Mouse (Mus musculus): ENCODE results near the gene Parvb.

Gene Parvb

DNA sequence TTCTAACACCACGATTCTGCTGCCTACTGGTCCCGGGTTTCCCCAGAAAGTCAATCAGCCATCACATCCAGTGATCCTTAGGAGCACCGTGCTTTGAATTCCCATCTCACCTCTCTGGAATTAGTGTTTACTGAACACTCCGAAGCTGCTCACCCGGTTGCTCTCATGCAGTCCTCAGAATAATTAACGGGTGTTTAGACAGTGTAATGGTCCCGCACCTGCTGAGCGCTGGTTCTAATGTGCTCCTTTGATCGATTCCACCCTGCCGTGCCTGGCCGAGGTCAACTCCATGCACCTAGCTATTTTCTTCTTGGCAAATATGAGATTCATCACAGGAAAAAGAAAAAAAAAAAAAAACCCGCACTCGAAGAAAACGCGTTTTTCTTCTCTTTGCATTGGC is 6.7 kb downstream of the Parvb start:
- peaks cover 31% of the 10 kb centered on the region for H3K36me3 ChIP-seq (ENCODE audit: insufficient read depth, low read length)
- peaks cover 78% of the 10 kb centered on the region for H3K4me1 ChIP-seq (replicated peaks; ENCODE audit: low read depth, low read length)
- H3K27me3 ChIP-seq (ENCODE audit: insufficient read depth, low read length): peaks cover 12% of the 10 kb centered on the region
- H3K9me3 ChIP-seq (ENCODE audit: low read length): no peaks in the 10 kb centered on the region
- no peak for TF ChIP-seq POU5F1 (IDR thresholded peaks at IDR 0.05; ENCODE audit: borderline replicate concordance, low read length)
- TF ChIP-seq NANOG (IDR thresholded peaks at IDR 0.05; ENCODE audit: borderline replicate concordance, low read length): no peak
- no peak for TF ChIP-seq CTCF (conservative IDR thresholded peaks at IDR 0.05; ENCODE audit: low read length)
- peak overlapping the region; percentile 52 for H3K4me3 ChIP-seq (replicated peaks; ENCODE audit: low read length)

DNA sequence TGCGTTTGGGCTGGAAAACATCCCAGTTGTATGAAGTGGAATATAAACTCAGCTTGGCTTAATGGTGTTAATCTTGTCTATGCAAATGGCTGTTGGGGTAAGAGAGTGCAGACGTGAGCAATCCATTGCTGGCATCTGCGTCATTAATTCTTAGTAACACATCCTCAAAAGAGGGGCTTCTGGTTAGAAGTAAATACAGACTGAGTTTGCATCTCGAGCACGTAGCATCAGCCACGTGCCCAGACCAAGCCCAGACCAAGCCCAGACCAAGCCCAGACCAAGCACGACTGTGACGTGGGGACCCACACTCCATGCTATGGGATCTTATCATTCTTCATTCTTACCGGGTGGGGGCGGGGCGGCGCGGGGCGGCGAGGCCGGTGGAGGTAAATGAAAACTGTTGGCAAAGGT is 7.2 kb downstream of the Parvb start:
- no peak for TF ChIP-seq NANOG (IDR thresholded peaks at IDR 0.05; ENCODE audit: borderline replicate concordance, low read length)
- no peak for TF ChIP-seq POU5F1 (IDR thresholded peaks at IDR 0.05; ENCODE audit: borderline replicate concordance, low read length)
- TF ChIP-seq CTCF (conservative IDR thresholded peaks at IDR 0.05; ENCODE audit: low read length): no peak
- no peaks in the 10 kb centered on the region for H3K9me3 ChIP-seq (ENCODE audit: low read length)
- peaks cover 12% of the 10 kb centered on the region for H3K27me3 ChIP-seq (ENCODE audit: insufficient read depth, low read length)
- peak overlapping the region; percentile 52 for H3K4me3 ChIP-seq (replicated peaks; ENCODE audit: low read length)
- peaks cover 74% of the 10 kb centered on the region for H3K4me1 ChIP-seq (replicated peaks; ENCODE audit: low read depth, low read length)
- peaks cover 31% of the 10 kb centered on the region for H3K36me3 ChIP-seq (ENCODE audit: insufficient read depth, low read length)

DNA sequence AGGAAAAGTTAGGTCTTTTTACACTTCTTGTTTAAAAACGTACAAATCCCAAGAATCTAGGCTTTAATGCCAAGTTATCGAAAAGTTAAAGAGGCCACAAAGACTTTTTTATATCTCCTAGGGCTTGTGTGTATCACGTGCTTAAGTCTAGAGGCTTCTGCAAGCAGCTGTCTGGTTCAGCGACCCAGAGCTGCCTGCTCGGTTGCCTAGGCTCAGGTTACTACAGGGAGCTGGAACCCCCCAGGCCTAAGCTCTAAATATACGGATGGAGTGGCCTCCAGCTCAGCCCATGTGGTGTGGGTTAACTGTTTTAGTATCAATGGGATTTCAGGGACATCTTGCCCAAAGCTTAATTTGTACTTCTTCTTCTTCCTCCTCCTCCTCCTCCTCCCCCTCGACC is 9.7 kb downstream of the Parvb start:
- H3K27me3 ChIP-seq (ENCODE audit: insufficient read depth, low read length): peaks cover 12% of the 10 kb centered on the region
- no peak overlapping the region for H3K4me3 ChIP-seq (replicated peaks; ENCODE audit: low read length)
- no peaks in the 10 kb centered on the region for H3K9me3 ChIP-seq (ENCODE audit: low read length)
- peaks cover 76% of the 10 kb centered on the region for H3K4me1 ChIP-seq (replicated peaks; ENCODE audit: low read depth, low read length)
- peaks cover 37% of the 10 kb centered on the region for H3K36me3 ChIP-seq (ENCODE audit: insufficient read depth, low read length)
- no peak for TF ChIP-seq CTCF (conservative IDR thresholded peaks at IDR 0.05; ENCODE audit: low read length)
- no peak for TF ChIP-seq NANOG (IDR thresholded peaks at IDR 0.05; ENCODE audit: borderline replicate concordance, low read length)
- no peak for TF ChIP-seq POU5F1 (IDR thresholded peaks at IDR 0.05; ENCODE audit: borderline replicate concordance, low read length)

DNA sequence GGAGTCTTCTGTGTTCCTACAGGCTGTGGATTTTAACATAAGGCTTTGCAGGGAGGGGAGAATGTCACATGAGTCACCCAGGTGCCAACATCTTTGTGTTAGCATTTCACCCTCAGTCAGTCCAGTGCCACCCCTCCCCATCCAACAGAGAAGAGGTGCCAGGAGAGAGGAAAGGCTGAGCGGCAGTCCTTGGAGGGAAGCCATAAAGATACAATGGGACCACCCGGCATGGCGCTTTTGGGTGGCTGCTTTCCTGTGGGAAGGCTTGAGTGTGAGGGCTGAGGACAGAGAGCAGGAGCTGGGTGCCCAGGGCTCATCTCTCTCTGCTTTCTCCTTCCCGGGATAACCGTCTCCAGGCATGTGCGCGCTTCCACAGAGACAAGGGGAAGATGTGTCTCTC is 13.3 kb downstream of the Parvb start:
- no peak for TF ChIP-seq CTCF (conservative IDR thresholded peaks at IDR 0.05; ENCODE audit: low read length)
- no peak for TF ChIP-seq POU5F1 (IDR thresholded peaks at IDR 0.05; ENCODE audit: borderline replicate concordance, low read length)
- no peak for TF ChIP-seq NANOG (IDR thresholded peaks at IDR 0.05; ENCODE audit: borderline replicate concordance, low read length)
- Histone ChIP-seq H3K27me3 (ENCODE audit: insufficient read depth, low read length) (no peaks in the 10 kb centered on the region), H3K9me3 (ENCODE audit: low read length) (peaks cover 7% of the 10 kb centered on the region; the same call in 1 of the 2 replicates), H3K4me3 (replicated peaks; ENCODE audit: low read length) (no peak overlapping the region), H3K36me3 (ENCODE audit: insufficient read depth, low read length) (peaks cover 31% of the 10 kb centered on the region), H3K4me1 (replicated peaks; ENCODE audit: low read depth, low read length) (peaks cover 63% of the 10 kb centered on the region)

DNA sequence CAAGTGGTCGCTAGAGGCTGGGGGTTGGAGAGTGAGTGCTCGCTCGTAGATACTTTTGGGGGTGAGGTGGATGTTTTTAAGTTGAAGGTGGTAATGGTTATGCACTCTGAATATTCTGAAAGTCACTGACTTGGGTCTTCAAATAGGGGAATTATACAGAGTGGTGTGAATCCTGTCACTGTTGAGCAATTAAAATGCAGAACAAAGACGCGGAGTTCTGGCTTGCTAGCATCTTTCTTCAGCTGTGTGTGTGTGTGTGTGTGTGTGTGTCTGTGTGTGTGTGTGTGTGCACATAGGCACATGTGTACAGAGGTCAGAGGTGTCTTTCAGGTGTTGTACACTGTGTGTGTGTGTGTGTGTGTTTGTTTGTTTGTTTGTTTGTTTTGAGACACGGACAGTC is 14.4 kb downstream of the Parvb start:
- H3K27me3 ChIP-seq (ENCODE audit: insufficient read depth, low read length): no peaks in the 10 kb centered on the region
- H3K9me3 ChIP-seq (ENCODE audit: low read length): peaks cover 7% of the 10 kb centered on the region; the same call in 1 of the 2 replicates
- H3K36me3 ChIP-seq (ENCODE audit: insufficient read depth, low read length): peaks cover 38% of the 10 kb centered on the region
- no peak for TF ChIP-seq CTCF (conservative IDR thresholded peaks at IDR 0.05; ENCODE audit: low read length)
- TF ChIP-seq NANOG (IDR thresholded peaks at IDR 0.05; ENCODE audit: borderline replicate concordance, low read length): no peak
- TF ChIP-seq POU5F1 (IDR thresholded peaks at IDR 0.05; ENCODE audit: borderline replicate concordance, low read length): no peak
- peaks cover 60% of the 10 kb centered on the region for H3K4me1 ChIP-seq (replicated peaks; ENCODE audit: low read depth, low read length)
- H3K4me3 ChIP-seq (replicated peaks; ENCODE audit: low read length): no peak overlapping the region

DNA sequence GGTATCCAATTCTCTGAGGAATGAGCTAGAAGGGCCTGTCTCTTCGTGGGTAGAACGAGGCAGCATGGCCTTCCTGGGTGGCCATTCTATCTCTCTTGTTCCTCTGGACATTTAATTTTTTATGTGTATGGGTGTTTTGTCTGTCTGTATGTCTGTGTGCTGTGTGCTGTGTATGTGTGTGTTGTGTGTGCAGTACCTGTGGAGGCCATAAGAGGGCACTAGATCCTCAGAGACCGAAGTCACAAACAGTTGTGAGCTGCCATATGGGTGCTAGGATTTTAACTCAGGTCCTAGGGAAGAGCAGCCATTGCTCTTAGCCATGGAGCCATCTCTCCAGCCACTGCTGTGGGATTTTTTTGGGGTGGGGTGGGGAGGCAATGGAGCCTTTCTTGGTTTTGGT is 15.5 kb downstream of the Parvb start:
- Histone ChIP-seq H3K4me1 (replicated peaks; ENCODE audit: low read depth, low read length) (peaks cover 56% of the 10 kb centered on the region), H3K9me3 (ENCODE audit: low read length) (peaks cover 7% of the 10 kb centered on the region; the same call in 1 of the 2 replicates), H3K27me3 (ENCODE audit: insufficient read depth, low read length) (no peaks in the 10 kb centered on the region), H3K36me3 (ENCODE audit: insufficient read depth, low read length) (peaks cover 36% of the 10 kb centered on the region), H3K4me3 (replicated peaks; ENCODE audit: low read length) (no peak overlapping the region)
- TF ChIP-seq POU5F1 (IDR thresholded peaks at IDR 0.05; ENCODE audit: borderline replicate concordance, low read length) (no peak), NANOG (IDR thresholded peaks at IDR 0.05; ENCODE audit: borderline replicate concordance, low read length) (no peak), CTCF (conservative IDR thresholded peaks at IDR 0.05; ENCODE audit: low read length) (peak; percentile 75)

DNA sequence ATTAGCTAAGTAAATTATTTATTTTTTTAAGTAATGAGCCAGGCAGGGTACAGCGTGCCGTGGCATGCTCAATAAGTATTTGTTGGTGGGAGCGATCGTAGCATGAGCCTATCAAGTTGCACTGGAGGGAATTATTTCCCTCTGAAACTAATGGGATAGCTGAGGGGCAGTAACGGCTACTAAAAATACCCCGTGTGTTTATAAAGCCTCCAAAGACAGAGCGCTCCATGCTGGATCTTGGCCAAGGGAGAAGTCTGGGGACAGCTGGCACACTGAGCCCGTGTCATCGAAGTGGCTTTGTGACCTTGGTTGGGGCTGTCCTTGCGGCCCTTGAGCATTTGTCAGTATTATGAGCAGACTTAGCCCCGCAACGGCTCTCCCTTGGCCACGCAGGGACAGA is 19.4 kb downstream of the Parvb start:
- no peak overlapping the region for H3K4me3 ChIP-seq (replicated peaks; ENCODE audit: low read length)
- TF ChIP-seq POU5F1 (IDR thresholded peaks at IDR 0.05; ENCODE audit: borderline replicate concordance, low read length) (no peak), CTCF (conservative IDR thresholded peaks at IDR 0.05; ENCODE audit: low read length) (no peak), NANOG (IDR thresholded peaks at IDR 0.05; ENCODE audit: borderline replicate concordance, low read length) (no peak)
- peaks cover 62% of the 10 kb centered on the region for H3K4me1 ChIP-seq (replicated peaks; ENCODE audit: low read depth, low read length)
- H3K36me3 ChIP-seq (ENCODE audit: insufficient read depth, low read length): peaks cover 35% of the 10 kb centered on the region
- peaks cover 7% of the 10 kb centered on the region; the same call in 1 of the 2 replicates for H3K9me3 ChIP-seq (ENCODE audit: low read length)
- no peaks in the 10 kb centered on the region for H3K27me3 ChIP-seq (ENCODE audit: insufficient read depth, low read length)

DNA sequence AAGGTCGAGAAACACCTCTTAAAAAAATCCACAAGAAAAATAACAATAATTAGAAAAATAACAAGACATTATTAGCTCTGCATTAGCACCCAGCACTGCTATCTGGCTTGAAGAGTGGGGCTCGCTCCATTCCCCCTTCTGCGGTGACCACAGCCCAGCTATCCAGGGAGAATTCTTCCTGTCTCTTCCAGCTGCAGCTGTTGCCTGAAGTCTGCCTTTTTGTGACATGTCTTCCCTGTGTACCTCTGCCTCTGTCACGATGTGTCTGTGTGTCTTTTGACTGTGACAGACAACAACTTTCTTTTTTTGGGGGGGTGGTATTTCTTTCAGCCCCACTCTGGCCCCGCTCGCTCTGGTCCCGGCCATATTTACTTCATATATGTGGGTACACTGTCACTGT is 20.8 kb downstream of the Parvb start:
- Histone ChIP-seq H3K36me3 (ENCODE audit: insufficient read depth, low read length) (peaks cover 47% of the 10 kb centered on the region), H3K27me3 (ENCODE audit: insufficient read depth, low read length) (no peaks in the 10 kb centered on the region), H3K4me3 (replicated peaks; ENCODE audit: low read length) (no peak overlapping the region), H3K4me1 (replicated peaks; ENCODE audit: low read depth, low read length) (peaks cover 60% of the 10 kb centered on the region), H3K9me3 (ENCODE audit: low read length) (no peaks in the 10 kb centered on the region)
- no peak for TF ChIP-seq CTCF (conservative IDR thresholded peaks at IDR 0.05; ENCODE audit: low read length)
- TF ChIP-seq NANOG (IDR thresholded peaks at IDR 0.05; ENCODE audit: borderline replicate concordance, low read length): no peak
- TF ChIP-seq POU5F1 (IDR thresholded peaks at IDR 0.05; ENCODE audit: borderline replicate concordance, low read length): no peak

DNA sequence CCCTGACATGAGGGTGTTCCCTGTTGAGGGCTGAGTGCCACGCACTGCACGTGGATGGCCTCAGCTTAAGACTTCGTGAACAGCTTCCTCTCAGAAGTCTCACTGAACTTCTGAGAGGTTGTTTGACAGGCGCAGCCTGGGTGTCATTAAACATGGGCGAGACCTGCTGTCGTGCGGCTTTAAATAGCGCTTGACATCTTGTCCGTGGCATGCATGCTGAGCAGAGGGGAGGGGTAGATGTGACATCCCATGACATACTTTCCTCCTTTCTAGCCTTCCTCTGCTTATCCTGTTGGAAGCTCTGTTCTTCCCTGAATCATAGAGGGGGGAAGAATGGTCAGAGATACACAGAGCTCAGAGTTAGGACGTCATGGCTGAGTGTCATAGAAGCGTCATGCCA is 21.9 kb downstream of the Parvb start:
- peaks cover 54% of the 10 kb centered on the region for H3K36me3 ChIP-seq (ENCODE audit: insufficient read depth, low read length)
- no peaks in the 10 kb centered on the region for H3K27me3 ChIP-seq (ENCODE audit: insufficient read depth, low read length)
- H3K9me3 ChIP-seq (ENCODE audit: low read length): no peaks in the 10 kb centered on the region
- no peak for TF ChIP-seq NANOG (IDR thresholded peaks at IDR 0.05; ENCODE audit: borderline replicate concordance, low read length)
- TF ChIP-seq POU5F1 (IDR thresholded peaks at IDR 0.05; ENCODE audit: borderline replicate concordance, low read length): no peak
- TF ChIP-seq CTCF (conservative IDR thresholded peaks at IDR 0.05; ENCODE audit: low read length): no peak
- H3K4me3 ChIP-seq (replicated peaks; ENCODE audit: low read length): no peak overlapping the region
- peaks cover 66% of the 10 kb centered on the region for H3K4me1 ChIP-seq (replicated peaks; ENCODE audit: low read depth, low read length)
